Mouse (Mus musculus) testis, postnatal 10 days (tissue): ENCODE data around the gene Frat2.
"Not testable (repeated sequence)": the region's sequence is repeated elsewhere in the genome, so short reads cannot be mapped to it uniquely, and the experiment has no call there.

Source experiments
- DNase-seq: peaks from one replicate; pipeline ENCODE4 v3.0.0; 2021; ENCODE audit warnings: low spot score

Frat2 gene

DNA sequence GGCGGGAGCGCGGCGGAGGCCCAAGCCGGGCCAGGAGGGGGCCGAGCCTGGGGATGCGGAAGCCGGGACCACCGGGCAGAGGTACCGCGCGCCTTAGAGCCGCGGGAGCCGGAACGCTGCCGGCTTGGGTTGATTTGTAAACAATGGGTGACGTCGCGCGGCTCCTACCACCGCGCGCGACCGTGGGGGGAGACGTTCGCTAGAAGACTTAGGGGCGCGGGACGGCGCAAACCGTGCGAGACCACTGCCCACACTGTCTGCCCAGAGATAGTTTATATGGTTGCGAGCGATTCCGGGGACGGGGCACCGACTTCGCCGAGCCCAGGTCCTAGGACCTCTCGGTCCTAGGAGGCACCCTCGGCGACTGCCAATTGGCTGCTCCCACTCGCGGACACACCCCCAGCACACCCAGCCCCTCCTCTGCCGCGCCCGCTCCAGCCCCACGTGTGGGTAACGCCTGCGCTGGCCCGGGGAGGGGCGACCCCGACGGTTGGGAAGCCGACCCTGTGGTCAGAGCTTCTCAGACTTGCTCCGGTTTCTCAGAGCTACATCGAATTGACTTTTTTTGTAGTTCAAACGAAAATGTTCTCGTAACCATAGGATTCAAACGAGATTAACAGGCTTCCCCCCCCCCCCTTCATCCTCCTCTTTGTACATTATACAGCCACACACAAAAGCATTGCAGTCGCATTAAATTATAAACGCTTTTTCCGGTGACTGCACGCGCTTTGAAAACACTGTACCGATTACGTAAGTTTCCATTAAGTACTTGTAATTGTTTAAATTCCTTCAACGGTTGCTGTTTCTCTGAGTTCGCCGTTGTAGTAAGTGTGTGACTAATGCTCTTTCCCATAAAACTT is at the start of gene Frat2:
Frat2 (minus strand) TSS at position 141 of the 860 bp plus-strand sequence.
- peak; percentile 89 for DNase-seq

DNA sequence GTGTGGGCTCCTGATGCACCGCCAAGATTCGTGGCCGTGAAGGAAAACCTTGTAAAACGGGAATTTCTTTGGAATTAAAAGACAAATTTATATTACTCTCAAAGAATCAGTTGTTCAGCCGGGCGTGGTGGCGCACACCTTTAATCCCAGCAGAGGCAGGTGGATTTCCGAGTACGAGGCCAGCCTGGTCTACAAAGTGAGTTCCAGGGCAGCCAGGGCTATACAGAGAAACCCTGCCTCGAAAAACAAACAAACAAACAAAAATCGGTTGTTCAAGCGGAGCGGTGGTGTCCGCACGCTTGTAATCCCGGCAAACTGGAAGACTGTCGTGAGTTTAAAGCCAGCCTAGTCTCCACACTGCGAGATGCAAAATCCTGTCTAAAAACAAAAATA is 48.4 kb upstream of the Frat2 start:
- no peak for DNase-seq

DNA sequence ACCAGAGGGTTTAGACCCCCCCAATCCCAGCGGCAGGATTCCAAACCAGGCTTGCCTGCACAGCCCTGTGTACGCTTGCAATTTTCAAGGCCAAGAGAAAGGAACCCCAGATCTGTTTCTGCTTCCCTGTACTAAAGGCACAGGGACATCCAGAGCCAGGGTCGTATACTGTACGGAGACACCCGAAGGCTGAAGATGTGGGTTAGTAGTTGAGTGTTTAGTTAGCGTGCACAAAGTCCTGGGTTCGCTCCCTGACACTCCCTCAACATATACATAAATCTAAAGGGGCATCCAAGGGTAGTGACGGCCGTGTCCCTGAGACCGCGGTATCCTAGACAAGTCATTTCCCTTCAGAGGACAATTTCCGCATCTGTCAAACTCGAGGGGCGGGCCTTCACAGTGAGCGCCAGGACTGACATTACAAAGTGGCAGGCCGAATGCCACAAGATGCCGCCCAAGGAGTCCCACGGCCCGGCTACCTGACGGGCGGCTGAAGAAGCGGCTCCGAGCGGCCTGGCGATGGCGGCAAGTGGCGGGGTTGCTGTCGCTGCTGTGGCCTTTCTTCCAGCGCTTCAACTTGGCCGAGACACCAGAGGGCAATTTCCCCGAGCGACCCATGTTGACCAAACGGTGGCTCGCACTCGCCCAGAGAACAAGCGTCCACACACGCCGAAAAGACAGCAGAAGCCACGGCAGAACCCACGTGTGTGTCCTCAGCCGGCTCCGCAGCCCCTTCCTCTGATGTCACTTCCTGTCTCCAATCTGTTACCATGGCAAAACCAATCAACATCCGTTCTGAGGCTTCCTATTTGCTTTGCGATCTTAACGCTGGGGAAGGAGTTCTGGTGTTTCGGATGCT is 47.8 kb upstream of the Frat2 start, which contains the start of gene Rrp12:
Rrp12 (minus strand) TSS at position 714 of the 859 bp plus-strand sequence.
- DNase-seq = peak; percentile 74

DNA sequence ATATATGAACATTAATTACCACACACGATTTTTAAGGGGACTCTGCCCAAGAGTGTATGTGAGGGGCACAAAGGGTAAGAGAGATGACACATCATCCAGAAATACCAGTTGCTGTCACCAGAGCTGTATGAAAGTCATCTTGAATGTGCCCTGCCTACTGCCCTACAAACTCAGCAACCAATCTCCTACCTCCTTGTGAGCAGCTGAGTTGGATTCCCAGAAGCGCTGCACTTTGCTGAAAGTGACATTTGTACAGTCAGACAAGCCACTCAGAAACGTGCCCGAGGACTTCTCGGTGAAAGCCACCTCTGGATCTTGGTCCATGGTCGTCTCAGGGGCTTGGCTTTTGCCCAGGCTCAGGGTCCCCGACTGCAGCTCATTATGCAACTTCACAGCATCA is 47.0 kb upstream of the Frat2 start:
- no peak for DNase-seq

DNA sequence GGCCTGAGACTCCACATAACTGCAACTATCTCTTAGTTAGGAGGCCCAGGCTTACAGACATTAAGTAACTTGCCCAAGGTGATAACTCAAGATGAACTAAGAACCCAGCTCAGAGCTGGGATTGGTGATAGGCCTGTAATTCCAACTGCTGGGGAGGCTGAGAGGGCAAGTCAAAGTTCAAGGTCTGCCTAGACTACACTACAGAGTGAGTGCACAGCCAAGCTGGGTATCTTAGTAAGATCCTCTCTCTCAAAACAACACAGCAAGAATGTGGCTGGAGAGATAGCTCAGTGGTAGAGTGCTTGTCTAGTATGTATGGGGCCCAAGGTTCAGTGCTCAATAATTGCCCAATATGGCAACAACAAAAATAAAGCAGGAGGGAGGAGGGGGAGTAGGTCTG is 40.3 kb upstream of the Frat2 start:
- DNase-seq = no peak

DNA sequence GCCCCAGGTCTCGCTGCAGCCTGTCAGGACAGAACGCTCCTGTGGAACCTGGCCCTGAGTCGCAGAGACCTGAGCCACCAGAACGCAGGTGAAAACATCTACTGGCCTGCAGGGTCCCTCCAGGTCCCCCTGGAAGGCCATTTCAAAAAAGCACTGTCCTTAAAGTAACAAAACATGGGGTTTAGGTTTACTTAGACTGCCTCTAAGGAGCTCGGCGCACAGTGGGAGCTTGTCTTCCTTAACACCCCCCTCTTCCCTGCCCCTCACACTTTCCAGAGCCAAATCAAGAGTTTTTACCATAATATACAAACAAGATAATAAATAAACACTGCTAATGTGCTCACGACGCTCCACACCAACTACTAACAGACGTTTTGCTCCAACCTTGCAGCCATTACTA is 36.0 kb upstream of the Frat2 start:
- no peak for DNase-seq

DNA sequence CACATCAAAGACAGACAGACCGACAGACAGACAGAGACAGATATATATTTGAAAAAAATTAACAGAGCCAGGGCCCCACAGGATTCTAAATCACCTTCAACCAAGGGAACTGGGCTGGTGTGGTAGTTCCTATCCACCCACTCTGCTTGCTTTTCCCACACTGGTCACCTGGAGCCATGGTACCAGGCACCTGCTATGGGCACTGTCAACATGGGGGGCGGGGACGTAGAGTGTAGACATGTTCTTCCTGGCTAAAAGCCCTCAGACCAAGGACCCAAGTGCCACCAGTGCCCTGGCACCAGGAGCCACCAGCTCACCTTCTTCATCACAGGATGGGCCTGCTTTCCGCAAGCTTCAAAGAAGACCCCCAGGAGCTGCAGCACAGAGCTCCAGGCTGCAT is 33.9 kb upstream of the Frat2 start:
- DNase-seq = no peak

DNA sequence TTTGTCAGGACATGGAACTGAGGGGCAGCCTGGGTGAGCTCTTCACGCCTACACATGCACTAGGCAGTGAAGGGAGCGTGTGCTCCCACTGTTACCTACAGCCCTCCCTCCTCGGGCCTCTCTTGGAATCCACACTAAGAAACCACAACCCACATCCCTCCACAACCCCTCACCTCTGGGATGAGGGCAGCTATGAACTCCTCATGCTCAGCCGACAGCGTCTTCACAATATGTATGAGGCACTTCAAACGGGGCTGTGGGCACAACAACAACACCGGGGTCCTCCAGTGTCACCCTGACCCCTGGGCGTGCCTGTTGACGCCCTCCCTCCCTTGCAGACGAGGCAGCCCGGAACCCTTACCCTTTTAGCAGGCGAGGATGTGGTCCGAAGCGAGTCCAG is 26.4 kb upstream of the Frat2 start:
- DNase-seq = no peak

DNA sequence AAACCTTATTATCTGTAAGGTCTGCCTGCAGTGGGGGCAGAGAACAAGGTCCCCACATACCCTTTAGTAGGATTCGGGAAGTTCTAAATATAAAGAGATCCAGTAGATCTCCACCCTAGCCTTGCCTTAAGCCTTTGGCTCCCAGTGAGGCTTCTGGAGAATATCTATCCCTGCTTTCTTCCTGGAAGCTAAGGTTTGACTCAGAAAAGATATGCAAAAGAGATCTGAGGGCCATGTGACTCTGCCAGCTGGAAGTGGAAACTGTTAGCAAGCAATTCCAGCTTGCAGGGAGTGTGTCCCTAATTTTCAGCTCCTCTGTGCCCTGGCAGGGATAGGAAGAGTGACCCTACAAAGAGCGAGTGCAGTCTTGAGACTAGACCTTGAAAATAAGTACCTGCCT is 24.4 kb upstream of the Frat2 start:
- DNase-seq = no peak

DNA sequence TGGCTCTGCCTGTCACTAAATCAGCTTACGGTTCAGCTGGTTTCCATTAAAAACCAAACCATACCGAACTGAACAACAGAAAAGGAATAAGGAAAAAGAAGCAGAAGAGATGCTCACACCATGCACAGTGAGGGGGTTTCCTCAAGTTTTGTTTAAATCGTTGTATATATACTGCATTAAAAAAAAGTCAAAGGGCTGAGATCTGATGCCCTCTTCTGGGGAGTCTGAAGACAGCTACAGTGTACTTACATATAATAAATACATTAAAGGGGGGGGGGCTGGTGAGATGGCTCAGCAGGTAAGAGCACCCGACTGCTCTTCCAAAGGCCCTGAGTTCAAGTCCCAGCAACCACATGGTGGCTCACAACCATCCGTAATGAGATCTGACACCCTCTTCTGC is 22.0 kb upstream of the Frat2 start:
- DNase-seq = not testable (repeated sequence)

DNA sequence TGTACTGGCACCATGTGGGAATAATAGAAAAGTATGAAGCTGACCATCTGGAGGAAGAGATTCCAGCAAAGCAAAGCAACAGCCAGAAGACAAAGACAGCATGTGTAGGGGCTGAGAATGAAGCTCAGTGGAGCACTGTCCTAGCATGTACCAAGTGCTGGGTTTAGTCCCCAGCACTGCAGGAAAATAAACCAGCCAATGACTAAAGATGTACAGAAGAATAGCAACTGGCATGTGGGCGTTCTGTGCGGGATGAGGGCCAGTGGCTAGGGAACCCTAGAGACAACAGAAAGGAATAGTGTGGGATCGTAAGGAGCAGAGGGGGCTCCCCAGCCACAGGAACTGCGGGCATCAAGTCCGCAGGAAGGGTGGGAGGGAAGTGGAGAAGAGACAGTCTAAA is 21.4 kb upstream of the Frat2 start:
- DNase-seq = no peak

DNA sequence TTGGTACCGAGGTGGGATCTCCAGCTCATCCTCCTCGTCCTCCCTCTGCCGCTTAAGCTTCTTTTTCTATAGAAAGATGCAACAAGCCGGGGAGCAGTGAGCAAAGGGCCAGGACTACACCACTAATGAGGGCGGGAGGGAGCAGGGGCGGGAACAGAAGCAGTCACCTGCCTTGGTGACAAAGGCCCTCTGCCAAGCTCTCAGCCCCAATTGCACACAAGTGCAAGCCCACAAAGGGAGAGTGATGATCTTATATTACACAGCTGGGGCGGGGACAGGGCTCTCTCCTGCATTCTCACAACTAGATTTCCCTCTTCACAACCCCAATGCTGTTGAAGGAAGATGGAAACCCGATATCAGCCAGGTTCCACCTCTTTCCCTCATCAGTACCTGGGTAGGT is 18.8 kb upstream of the Frat2 start:
- no peak for DNase-seq

DNA sequence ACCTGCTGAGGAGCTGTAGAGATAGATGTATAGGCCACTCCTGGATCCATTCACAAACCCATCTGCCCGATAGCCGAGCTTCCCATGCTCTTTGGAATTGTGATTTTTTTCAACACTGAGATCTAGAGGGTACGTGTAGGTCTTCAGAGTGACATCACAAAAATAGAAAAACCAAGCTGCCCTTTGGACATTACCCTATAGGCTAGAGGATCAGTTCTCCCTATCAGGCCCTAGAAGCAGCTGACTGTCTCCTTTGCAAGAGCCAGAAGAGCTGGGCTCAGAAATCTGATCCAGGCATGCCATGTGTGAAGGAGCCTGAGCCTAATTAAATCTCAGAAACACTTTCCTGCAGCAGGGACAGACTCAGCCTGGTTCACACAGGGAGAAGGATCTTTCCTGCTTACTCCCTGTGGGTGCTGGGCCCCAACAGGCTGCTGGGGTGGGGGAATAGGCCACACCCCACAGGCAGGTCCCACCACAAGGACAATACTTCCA is 9.9 kb upstream of the Frat2 start:
- no peak for DNase-seq

DNA sequence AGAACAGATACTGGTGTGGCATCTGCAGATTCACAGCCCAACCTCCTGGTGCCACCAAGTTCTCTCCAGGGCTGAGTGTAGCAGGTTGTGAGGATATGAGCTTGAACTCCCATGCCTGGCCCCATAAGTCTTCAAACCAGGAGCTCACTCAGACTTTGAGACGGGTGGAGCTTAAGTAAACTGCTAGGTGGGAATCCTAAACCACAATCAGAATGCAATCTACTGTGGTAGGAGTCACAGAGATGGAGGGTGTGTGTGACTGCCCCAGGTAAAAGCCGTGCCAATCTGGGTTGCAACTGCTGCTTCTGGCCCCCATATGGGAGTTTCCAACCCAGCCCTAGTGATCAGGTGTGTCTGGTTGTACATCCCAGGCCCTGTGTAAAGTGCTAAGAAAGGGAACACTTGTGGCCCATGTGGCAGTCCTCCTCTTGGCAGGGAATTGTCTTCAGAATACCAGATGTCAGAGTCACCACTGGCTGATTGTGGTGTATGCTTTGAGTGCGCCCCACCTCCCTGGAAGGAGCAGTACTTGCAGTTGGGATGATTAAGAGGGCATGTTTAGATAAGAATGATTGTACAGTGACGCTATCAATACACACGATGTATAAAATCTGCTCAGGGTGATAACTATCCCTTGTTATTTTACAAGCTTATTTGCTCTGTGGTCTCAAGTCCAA is 9.3 kb upstream of the Frat2 start:
- no peak for DNase-seq

DNA sequence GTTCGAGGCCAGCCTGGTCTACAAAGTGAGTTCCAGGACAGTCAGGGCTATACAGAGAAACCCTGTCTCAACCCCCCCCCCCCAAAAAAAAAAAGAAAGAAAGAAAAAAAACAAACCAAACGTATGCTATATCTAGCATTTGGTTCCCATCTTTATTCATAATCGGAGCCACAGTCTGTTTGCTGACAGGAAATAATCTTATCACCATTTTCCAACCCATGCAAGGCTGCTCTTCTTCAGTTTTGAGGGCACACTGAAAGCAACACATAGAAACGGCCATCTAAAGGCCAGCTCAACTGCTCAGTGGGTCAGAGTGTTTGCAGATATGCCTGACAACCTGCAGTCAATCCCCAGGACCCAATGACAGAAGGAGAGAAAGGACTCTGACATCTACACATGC is 4.5 kb upstream of the Frat2 start:
- no peak for DNase-seq

DNA sequence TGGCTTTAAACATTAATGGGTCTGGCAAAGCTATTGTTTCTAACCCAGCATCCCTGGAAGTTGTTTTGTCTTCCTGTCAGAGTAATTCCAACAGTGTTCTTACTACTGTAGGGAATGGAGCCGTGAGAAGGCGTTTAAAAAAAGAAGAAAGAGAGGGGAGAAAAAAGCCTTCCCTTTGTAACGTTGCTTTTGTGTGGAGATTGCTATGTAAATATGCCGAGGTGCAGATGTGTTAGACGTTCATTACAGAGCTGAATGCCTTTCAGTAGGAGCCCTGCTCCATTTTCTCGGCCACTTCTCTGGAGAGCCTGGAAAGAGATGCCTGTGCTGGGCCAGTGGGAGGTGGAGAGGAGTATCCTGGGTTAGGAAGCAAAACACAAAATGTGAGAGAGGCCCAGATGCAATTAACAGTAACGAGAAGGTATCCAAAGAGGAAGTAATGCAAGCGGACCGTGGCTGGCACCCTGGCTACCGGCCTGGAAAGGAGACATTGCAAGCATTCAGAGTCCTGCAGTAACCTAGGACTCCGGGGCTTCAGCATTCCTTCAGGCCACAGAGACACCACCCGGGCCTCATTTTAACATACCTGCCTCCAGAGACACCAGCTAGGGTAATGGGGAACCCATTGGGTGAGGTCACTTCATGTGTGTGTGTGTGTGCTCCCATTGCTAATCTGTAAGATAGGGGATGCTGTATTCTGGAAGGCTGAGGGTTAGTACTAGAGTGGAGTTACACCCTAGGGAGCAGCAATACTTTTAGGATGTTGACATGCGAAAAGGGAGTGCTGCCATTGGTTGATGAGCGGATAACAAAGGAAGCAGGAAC is 3.0 kb upstream of the Frat2 start:
- no peak for DNase-seq

DNA sequence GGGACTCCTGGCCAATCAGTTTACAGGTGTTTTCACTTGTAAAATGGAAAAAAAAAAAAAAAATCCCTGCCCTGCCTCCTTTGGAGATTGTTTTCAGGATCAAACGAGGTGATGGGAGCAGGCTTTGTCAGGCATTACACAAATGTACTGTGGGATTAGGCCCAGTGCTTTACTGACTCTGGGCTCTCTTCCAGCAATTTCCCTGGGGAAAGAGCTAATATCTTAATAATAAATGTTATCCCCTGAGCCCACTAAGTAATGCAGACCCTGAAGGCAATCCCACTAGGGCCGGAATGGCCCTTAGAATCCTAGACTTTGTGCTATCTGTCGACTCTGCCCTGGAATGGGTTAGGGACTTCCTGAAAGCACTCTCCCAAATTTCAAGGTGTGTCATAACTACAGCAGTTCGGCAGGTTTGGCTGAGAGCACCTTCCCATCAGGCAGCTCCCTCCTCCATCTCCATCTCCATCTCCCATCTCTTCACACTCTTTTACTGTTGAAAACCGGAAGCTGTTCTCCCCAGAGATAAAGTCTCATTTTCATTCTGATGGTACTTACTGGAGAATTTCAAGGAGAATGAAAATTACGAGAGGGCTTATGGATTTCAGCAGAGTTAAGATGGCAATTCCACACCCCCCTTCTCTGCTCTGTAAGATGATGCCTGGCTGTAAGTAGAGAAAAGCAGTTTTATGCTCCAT is 2.2 kb upstream of the Frat2 start:
- no peak for DNase-seq

DNA sequence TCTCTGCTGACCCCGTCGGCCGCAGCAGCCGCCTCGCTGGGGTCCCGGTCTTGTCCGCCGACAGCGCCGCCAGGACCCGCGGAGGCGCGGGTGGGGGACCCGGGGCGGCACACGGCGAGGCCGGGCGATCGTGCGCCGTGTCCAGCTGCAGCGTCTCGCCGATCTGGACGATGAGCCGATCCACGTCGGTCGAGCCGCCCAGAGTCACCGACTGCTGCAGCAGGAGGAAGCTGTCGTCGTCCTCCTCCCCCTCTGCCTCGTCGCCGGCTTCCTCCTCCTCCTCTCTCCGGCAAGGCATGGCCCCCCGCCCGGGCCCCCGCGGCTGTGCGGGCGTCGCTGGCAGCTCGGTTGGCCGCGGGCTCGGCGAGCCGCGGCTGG is 329 bp downstream of the Frat2 start:
- peak; percentile 58 for DNase-seq

DNA sequence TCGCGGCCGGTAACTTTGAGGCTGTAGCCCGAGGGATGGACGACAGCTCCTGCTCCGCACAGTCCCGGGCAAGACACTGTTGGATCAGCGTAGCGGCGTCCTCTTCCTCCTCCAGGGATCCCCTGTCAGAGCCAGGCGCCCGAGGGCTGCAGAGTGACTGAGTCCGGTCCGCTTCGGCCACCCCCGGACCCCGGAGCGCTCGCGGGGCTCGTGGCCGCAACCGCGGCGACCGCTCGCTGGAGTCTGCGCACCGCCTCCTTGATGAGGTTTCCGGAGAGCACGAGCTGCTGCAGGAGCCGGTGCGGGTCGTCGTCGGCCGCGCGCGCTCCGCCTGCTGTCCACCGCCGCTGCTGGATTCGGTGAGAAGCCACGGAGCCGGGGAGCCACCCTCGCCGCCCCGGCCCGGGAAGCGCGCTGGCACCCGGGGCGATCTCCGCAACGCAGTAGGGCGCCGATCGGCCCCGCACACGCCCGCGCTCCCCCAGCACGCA is 796 bp downstream of the Frat2 start:
- peak; percentile 64 for DNase-seq

DNA sequence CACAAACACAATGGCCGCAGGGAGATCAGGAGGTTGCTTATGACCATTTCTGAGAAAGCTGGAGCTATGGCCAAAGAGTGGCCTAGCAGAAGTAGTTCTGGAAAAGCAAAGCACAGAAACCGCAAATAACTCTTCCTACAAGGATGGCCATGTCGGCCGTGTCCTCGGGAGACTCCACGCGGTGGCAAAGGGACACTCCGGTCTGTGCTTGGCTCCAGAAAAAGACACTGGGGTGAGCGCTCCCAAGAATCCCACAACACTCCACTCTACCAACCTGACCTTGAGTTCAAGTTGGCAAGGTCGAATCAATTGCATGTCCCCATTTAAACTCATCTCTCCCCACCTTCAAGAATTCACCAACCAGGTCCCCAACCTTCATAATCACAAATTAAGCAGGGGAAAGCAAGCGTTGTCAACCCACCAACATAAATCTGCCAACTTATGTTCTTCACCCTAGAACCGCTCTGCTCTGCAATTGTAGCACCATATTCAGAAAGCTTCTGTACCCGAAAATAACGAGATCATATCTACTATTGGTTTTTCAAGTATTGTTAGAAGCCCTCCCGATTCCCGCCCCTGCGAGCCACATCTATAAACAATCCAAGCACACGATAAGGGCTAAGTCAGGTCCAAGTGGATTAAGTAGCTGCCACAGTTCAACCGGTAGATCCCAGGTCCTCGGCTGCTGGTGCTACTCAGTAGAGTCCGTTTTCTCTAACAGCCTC is 1.4 kb downstream of the Frat2 start:
- no peak for DNase-seq
